21 mouse cellular contexts compared by ENCODE assay signal in the genomic region with DNA sequence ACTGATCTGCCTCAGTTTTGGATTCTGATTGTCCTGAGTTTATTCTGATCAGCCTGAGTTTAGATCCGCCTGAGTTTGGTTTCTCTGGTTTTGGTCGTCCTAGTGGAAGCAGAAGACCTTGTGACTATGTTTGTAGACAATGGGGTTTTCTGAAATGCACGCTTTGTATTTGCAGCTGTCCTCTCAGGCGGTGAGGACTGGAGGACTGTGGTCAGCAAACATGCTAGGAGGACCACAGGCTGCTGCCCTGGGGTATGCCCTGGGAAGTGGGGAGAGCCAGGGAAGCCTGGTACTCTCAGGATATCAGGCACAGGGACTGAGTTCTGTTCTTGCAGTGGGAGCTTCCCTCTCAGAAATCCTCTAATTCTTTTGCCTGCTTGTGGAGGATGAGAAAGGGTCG. TPM values are rescaled to one million over a fixed set of nuclear protein-coding genes. Genes with fewer than 3 reads are reported as not detected.
DNase-seq lines count a peak whose midpoint lies in the region; ATAC-seq and TF ChIP-seq lines count a peak whose summit lies in the region.
"Had no signal": no experiment of that assay in that cellular context is flagged by ENCODE, and none has a peak within 500 bp of the region (broad histone marks: within the 10 kb centered on the region; RNA-seq: fewer than 3 reads in every experiment).

No protein-coding gene starts in this region.

- no peak overlapping the region for H3K4me3 ChIP-seq in C2C12 (ENCODE audit: insufficient read depth, poor library complexity, severe bottlenecking)
- no peak overlapping the region for H3K4me3 ChIP-seq in myocyte
- H3K4me3 ChIP-seq in lung, postnatal 0 days (ENCODE audit: low read depth, low read length) = no peak overlapping the region
- H3K4me3 ChIP-seq in limb, embryonic 10.5 days = no peak overlapping the region

- no peak for DNase-seq in lung, postnatal 0 days (ENCODE audit: low spot score)
- DNase-seq in limb, embryonic 10.5 days (ENCODE audit: low spot score) = no peak
- DNase-seq: adrenal gland, adult 2 months; adrenal gland, adult 8-10 months; adrenal gland, postnatal 10 days; adrenal gland, postnatal 14 days; adrenal gland, postnatal 25 days; adrenal gland, postnatal 36 days; B cell, adult 2 months; cerebellum, adult 11 months; cerebellum, adult 11-12 months; cerebellum, adult 18-20 months; cerebellum, adult 2 months had no signal

- H3K27ac ChIP-seq in lung, postnatal 0 days (ENCODE audit: low read length) = no peak overlapping the region
- no peak overlapping the region for H3K27ac ChIP-seq in limb, embryonic 10.5 days

- H3K27me3 ChIP-seq in C2C12 (ENCODE audit: control insufficient read depth, insufficient read depth, insufficient read length) (no peaks in the 10 kb centered on the region), myocyte (ENCODE audit: control insufficient read depth, insufficient read depth, insufficient read length) (no peaks in the 10 kb centered on the region)
- H3K27me3 ChIP-seq in lung, postnatal 0 days (replicated peaks; ENCODE audit: insufficient read depth, low read length) = no peaks in the 10 kb centered on the region
- H3K27me3 ChIP-seq in limb, embryonic 10.5 days (ENCODE audit: low read depth, poor library complexity, severe bottlenecking) = no peaks in the 10 kb centered on the region
- H3K27me3 ChIP-seq: CH12.LX, Patski had no signal

- H3K36me3 ChIP-seq in C2C12 (ENCODE audit: control insufficient read depth, insufficient read depth) (no peaks in the 10 kb centered on the region), myocyte (ENCODE audit: control insufficient read depth, insufficient read depth) (no peaks in the 10 kb centered on the region)
- no peaks in the 10 kb centered on the region for H3K36me3 ChIP-seq in lung, postnatal 0 days (ENCODE audit: insufficient read depth, low read length)
- H3K36me3 ChIP-seq in limb, embryonic 10.5 days = no peaks in the 10 kb centered on the region
- H3K36me3 ChIP-seq: G1E had no signal

- no peak for TF ChIP-seq EP300 in lung, postnatal 0 days (IDR thresholded peaks at IDR 0.05)

- no peak for TF ChIP-seq POLR2A in myocyte (IDR thresholded peaks at IDR 0.05; ENCODE audit: insufficient read length, low read depth)

- 73% methylated on average over 5 of the region's 5 CpGs for WGBS in lung, postnatal 0 days
- 90% methylated on average over 5 of the region's 5 CpGs for WGBS in limb, embryonic 10.5 days

- H3ac ChIP-seq in C2C12 (ENCODE audit: control insufficient read depth, insufficient read length, low read depth) = no peak overlapping the region
- no peak overlapping the region for H3ac ChIP-seq in myocyte (ENCODE audit: control insufficient read depth, insufficient read length)

- H3K9me3 ChIP-seq in lung, postnatal 0 days (ENCODE audit: low read length) = no peaks in the 10 kb centered on the region
- H3K9me3 ChIP-seq in limb, embryonic 10.5 days (replicated peaks) = no peaks in the 10 kb centered on the region

- no peak for TF ChIP-seq CTCF in C2C12 (IDR thresholded peaks at IDR 0.05; ENCODE audit: control insufficient read depth, insufficient read depth, insufficient read length)
- no peak for TF ChIP-seq CTCF in lung, postnatal 0 days (IDR thresholded peaks at IDR 0.05)

- H3K4me2 ChIP-seq in myocyte (ENCODE audit: low read depth) = peak overlapping the region; percentile 83
- H3K4me2 ChIP-seq in lung, postnatal 0 days (replicated peaks; ENCODE audit: low read depth, low read length) = no peak overlapping the region

- H3K9ac ChIP-seq in lung, postnatal 0 days (replicated peaks; ENCODE audit: low read depth) = no peak overlapping the region

- ATAC-seq in lung, postnatal 0 days = no peak
- ATAC-seq: activated CD4-positive, CD25-positive, alpha-beta regulatory T cell, adult 4 months; CD4-positive, CD25-positive, alpha-beta regulatory T cell, adult 4 months; Patski had no signal

- H3K79me3 ChIP-seq in C2C12 (ENCODE audit: low read depth) = no peaks in the 10 kb centered on the region

- H3K4me1 ChIP-seq in lung, postnatal 0 days (ENCODE audit: insufficient read depth, low read depth, low read length) = no peaks in the 10 kb centered on the region
- no peaks in the 10 kb centered on the region for H3K4me1 ChIP-seq in limb, embryonic 10.5 days

- no peaks in the 10 kb centered on the region for H3K79me2 ChIP-seq in C2C12 (ENCODE audit: control insufficient read depth, insufficient read depth)
- no peaks in the 10 kb centered on the region for H3K79me2 ChIP-seq in myocyte (ENCODE audit: control insufficient read depth, insufficient read depth)

TF ChIP-seq in C2C12, 6 proteins besides CTCF, POLR2A, EP300 and RAD21:
- TF ChIP-seq CEBPB (IDR thresholded peaks at IDR 0.05; ENCODE audit: low read depth) = no peak
- no peak for TF ChIP-seq USF1 (IDR thresholded peaks at IDR 0.05; ENCODE audit: low read depth)
- TF ChIP-seq MYOD1 (IDR thresholded peaks at IDR 0.05; ENCODE audit: control insufficient read depth, insufficient read length, low read depth) = peak; percentile 79
- no peak for TF ChIP-seq MAX (IDR thresholded peaks at IDR 0.05)
- no peak for TF ChIP-seq MYOG (IDR thresholded peaks at IDR 0.05; ENCODE audit: control insufficient read depth, extremely low read depth, insufficient read length)

TF ChIP-seq in myocyte, 11 proteins besides CTCF, POLR2A, EP300 and RAD21:
- TF ChIP-seq POLR2AphosphoS2 (IDR thresholded peaks at IDR 0.05; ENCODE audit: insufficient read length, low read depth) (no peak), TCF12 (IDR thresholded peaks at IDR 0.05; ENCODE audit: insufficient read depth, poor library complexity, severe bottlenecking) (peak; percentile 58), CEBPB (IDR thresholded peaks at IDR 0.05; ENCODE audit: insufficient read depth, poor library complexity, severe bottlenecking) (no peak), MYOG (IDR thresholded peaks at IDR 0.05; ENCODE audit: control insufficient read depth in 1 of 3, insufficient read depth in 1 of 3, insufficient read length in 2 of 3, low read depth in 2 of 3) (peak; percentile 80 to 93 (median 88)), SRF (IDR thresholded peaks at IDR 0.05; ENCODE audit: control insufficient read depth, insufficient read length, low read depth) (no peak), USF1 (IDR thresholded peaks at IDR 0.05; ENCODE audit: low read depth) (no peak), MAX (IDR thresholded peaks at IDR 0.05; ENCODE audit: low read depth) (no peak), MYOD1 (IDR thresholded peaks at IDR 0.05; ENCODE audit: control insufficient read depth in 1 of 3, insufficient read length in 2 of 3, low read depth in 2 of 3) (peak; percentile 12 to 90 (median 86)), E2F4 (IDR thresholded peaks at IDR 0.05; ENCODE audit: insufficient read depth) (no peak), TCF3 (IDR thresholded peaks at IDR 0.05; ENCODE audit: insufficient read length, low read depth) (no peak), REST (IDR thresholded peaks at IDR 0.05; ENCODE audit: insufficient read depth, insufficient read length) (no peak)

RNA-seq across cellular contexts. Expression of gene Vmn2r78, which starts 22.4 kb away (rescaled TPM):
- 0.15 TPM for polyA plus RNA-seq in C2C12 (2012; fragmentation: generic; extraction: Trizol)
- 0.14 TPM for polyA plus RNA-seq in myocyte (2012; fragmentation: generic; extraction: Trizol)
- polyA plus RNA-seq in lung, postnatal 0 days (2015; fragmentation: Nextera tagmentation; extraction: Ambion mirVana) = not detected in 2 replicates
- polyA plus RNA-seq in limb, embryonic 10.5 days (2016; fragmentation: Nextera tagmentation; extraction: Ambion mirVana) = not detected in 2 replicates
- polyA plus RNA-seq: activated CD4-positive, CD25-positive, alpha-beta regulatory T cell, adult 4 months; adrenal gland, adult 2 months; brain, embryonic 14.5 days; CD4-positive, CD25-positive, alpha-beta regulatory T cell, adult 4 months; cerebellum, adult 2 months; G1E; Patski had no signal

RNA-seq across cellular contexts. Expression of gene Vmn2r79, which starts 58.6 kb away (rescaled TPM):
- 0.35 TPM for polyA plus RNA-seq in C2C12 (2012; fragmentation: generic; extraction: Trizol)
- polyA plus RNA-seq in myocyte (2012; fragmentation: generic; extraction: Trizol) = not detected
- not detected in 2 replicates for polyA plus RNA-seq in lung, postnatal 0 days (2015; fragmentation: Nextera tagmentation; extraction: Ambion mirVana)
- polyA plus RNA-seq in limb, embryonic 10.5 days (2016; fragmentation: Nextera tagmentation; extraction: Ambion mirVana) = not detected in 2 replicates
- polyA plus RNA-seq: activated CD4-positive, CD25-positive, alpha-beta regulatory T cell, adult 4 months; adrenal gland, adult 2 months; brain, embryonic 14.5 days; cerebellum, adult 2 months; G1E had no signal
